Mouse (Mus musculus) stomach, postnatal 0 days (tissue): ENCODE results near the gene Pank3. TPM values are rescaled to one million over a fixed set of nuclear protein-coding genes. Genes with fewer than 3 reads are reported as not detected.

Experiments used
- ATAC-seq: fragments of 200-750 bp; cut with Nextera tagmentation; 2 replicates; pipeline ENCODE4 v1.8.0; 2017; ENCODE audit not compliant: low FRiP score, low TSS enrichment
- DNase-seq: peaks from one replicate; pipeline ENCODE4 v3.0.0-alpha.2; 2016; ENCODE audit warnings: low spot score
- H3K27ac ChIP-seq: fragments of 300-500 bp; sonication (generic); replicated peaks from 2 replicates; pipeline ENCODE4 v1.5.1; 2014; ENCODE audit warnings: mild to moderate bottlenecking, control low read depth
- H3K27me3 ChIP-seq: fragments of 300-500 bp; sonication (generic); 2 replicates; pipeline ENCODE4 v1.6.1; 2014; ENCODE audit warnings: low read length; ENCODE audit not compliant: control insufficient read depth, insufficient read depth
- H3K36me3 ChIP-seq: fragments of 300-500 bp; sonication (generic); 2 replicates; pipeline ENCODE4 v1.6.1; 2014; ENCODE audit warnings: low read length, mixed read lengths; ENCODE audit not compliant: control insufficient read depth, insufficient read depth
- H3K4me1 ChIP-seq: fragments of 300-500 bp; sonication (generic); replicated peaks from 2 replicates; pipeline ENCODE4 v1.6.1; 2014; ENCODE audit warnings: antibody characterized with exemption; ENCODE audit not compliant: control insufficient read depth, insufficient read depth
- H3K4me2 ChIP-seq: fragments of 300-500 bp; sonication (generic); replicated peaks from 2 replicates; pipeline ENCODE4 v1.6.1; 2014; ENCODE audit warnings: low read depth, mild to moderate bottlenecking, control low read depth, moderate library complexity
- H3K4me3 ChIP-seq: fragments of 300-500 bp; sonication (generic); 2 replicates; pipeline ENCODE4 v1.5.1; 2014; ENCODE audit warnings: low read depth, low read length, control low read depth
- H3K9ac ChIP-seq: fragments of 300-500 bp; sonication (generic); 2 replicates; pipeline ENCODE4 v1.6.1; 2014; ENCODE audit warnings: mild to moderate bottlenecking, low read length, control low read depth, mixed read lengths
- H3K9me3 ChIP-seq: fragments of 300-500 bp; sonication (generic); 2 replicates; pipeline ENCODE4 v1.6.1; 2016; ENCODE audit warnings: low read length; ENCODE audit not compliant: control insufficient read depth
- CTCF ChIP-seq: IDR thresholded peaks from 2 replicates; pipeline ENCODE4 v1.5.1; 2016; ENCODE audit warnings: antibody characterized with exemption, low read depth, mild to moderate bottlenecking, moderate library complexity
- EP300 ChIP-seq: optimal IDR thresholded peaks from 2 replicates; pipeline ENCODE3; 2016; ENCODE audit warnings: antibody characterized with exemption
- WGBS: fragments of 180-500 bp; shearing (Covaris S2); extraction: QIAGEN DNeasy Blood & Tissue Kit; methylation state at CpG from one replicate; pipeline ENCODE4 v1.1.7; 2014; 5-methylcytosine and 5-hydroxymethylcytosine counted together
- polyA plus RNA-seq: library from polyadenylated mRNA; unstranded; fragments of >200 nt; fragmentation: Nextera tagmentation; extraction: Ambion mirVana; gene quantifications from 2 replicates; pipeline ENCODE4 v1.2.1, GENCODE M21; 2015

Pank3 gene
- polyA plus RNA-seq: 8.7 and 10.4 TPM in 2 replicates

DNA sequence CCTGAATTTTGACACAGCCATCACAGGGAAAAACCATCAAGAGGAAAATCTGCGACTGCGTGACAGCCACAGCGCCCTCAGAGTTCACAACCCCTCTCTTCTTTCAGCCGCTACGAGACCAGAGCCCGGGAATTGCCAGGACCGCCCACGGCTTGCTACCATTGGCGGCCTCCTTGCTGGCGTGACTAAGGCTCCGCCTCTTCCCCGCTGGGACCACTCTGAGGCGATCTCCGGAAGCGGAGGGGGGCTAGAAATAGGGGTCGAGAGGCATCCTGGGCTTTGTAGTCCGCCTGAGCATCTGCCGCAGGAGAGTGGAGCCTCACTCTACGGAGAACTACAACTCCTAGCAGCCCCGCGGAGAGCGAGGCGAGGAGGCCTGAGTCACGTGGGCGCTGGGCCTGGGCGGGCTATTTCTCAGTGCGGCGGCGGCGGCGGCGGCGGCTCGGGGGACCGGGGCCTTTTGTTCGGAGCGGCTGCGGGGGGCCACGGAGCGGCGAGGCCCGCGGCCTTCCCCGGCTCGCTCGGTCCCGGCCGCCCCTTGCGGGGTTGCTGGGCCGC lies at the start of gene Pank3:
TSS of gene Pank3 (plus strand) at position 297 of the 558 bp plus-strand sequence.
- H3K4me2 ChIP-seq: peak within 1 kb of the TSS; percentile 62
- peak within 1 kb of the TSS; percentile 92 for H3K9ac ChIP-seq
- 1% methylated on average over 38 of the region's 50 CpGs for WGBS
- peak within 1 kb of the TSS; percentile 93 for H3K27ac ChIP-seq
- no peaks in the 10 kb centered on the region for H3K36me3 ChIP-seq
- peak within 1 kb of the TSS; percentile 89 for H3K4me3 ChIP-seq
- ATAC-seq (peak; percentile 100), DNase-seq (peak; percentile 97)
- no peaks in the 10 kb centered on the region for H3K4me1 ChIP-seq
- H3K9me3 ChIP-seq: no peaks in the 10 kb centered on the region
- H3K27me3 ChIP-seq: no peaks in the 10 kb centered on the region
- TF ChIP-seq CTCF (peak; percentile 31; the same call in 1 of the 2 replicates), EP300 (no peak)

DNA sequence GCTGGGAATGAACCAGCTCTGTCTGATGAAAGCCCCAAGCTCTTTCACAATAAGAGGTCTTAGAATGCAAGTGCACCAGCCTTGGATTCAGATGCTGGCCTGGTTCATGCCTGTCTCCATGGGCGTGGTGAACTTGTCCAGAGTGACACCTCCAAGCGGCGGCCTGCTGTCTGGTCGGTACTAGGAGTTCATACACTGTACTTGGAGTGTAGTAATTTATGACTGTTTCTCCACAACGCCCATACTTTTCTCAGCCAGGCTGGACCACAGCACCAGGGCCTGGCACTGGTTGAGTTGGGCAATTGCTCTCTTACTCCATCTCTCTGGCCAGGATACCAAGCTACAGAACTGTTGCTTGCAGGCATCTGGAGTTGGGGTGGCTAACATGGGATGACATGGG lies 45.4 kb upstream of the Pank3 start:
- Histone ChIP-seq H3K9me3 (no peaks in the 10 kb centered on the region), H3K27me3 (no peaks in the 10 kb centered on the region), H3K4me2 (no peak overlapping the region), H3K36me3 (no peaks in the 10 kb centered on the region), H3K4me3 (no peak overlapping the region), H3K4me1 (no peaks in the 10 kb centered on the region), H3K27ac (no peak overlapping the region), H3K9ac (no peak overlapping the region)
- ATAC-seq (no peak), DNase-seq (no peak)
- TF ChIP-seq EP300: no peak
- TF ChIP-seq CTCF: no peak
- 68% methylated on average over 5 of the region's 5 CpGs for WGBS

DNA sequence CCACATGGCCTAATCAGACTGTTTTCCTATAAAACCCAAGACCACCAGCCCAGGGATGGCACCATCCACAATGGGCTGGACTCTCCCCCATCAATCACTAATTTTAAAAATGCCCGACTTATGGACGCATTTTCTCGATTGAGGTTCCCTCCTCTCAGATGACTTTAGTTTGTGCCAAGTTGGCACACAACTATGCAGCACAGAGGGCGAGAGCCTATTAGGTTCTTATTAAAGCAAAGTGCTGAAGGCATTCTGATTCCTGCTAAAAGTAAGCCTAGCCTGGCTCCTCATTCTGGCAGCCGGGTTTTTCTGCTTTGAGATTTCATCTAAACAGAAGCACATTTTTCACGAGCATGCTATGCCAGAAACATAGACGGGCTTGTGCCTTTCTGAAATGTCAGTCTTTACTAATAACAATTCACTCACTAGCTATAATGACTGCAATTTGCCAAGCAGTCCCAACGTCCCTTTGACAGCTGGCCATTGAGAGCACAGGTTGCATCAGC lies 42.9 kb upstream of the Pank3 start:
- H3K27ac ChIP-seq: no peak overlapping the region
- no peaks in the 10 kb centered on the region for H3K36me3 ChIP-seq
- no peak overlapping the region for H3K9ac ChIP-seq
- no peaks in the 10 kb centered on the region for H3K27me3 ChIP-seq
- H3K4me1 ChIP-seq: no peaks in the 10 kb centered on the region
- no peak for DNase-seq
- no peak overlapping the region for H3K4me3 ChIP-seq
- H3K9me3 ChIP-seq: no peaks in the 10 kb centered on the region
- TF ChIP-seq EP300: no peak
- TF ChIP-seq CTCF: no peak
- ATAC-seq: no peak
- WGBS: 58% methylated on average over 8 of the region's 8 CpGs
- no peak overlapping the region for H3K4me2 ChIP-seq

DNA sequence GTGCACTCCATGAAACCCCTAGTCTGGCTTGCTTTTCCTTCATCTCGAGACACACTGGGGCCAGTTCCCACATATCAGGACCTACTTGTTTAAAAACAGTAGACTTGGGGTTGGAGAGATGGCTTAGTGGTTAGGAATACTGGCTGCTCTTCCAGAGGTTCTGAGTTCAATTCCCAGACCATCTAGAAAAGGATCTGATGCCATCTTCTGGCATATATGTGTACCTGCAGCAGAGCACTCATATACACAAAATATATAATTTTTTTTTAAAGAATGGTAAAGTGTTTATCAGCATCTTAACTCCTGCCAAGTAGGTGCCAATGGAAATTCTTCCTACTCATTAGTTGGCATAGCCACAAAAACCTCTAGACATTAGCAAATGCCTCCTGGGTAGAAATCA lies 41.1 kb upstream of the Pank3 start:
- 84% methylated on average over 1 of the region's 1 CpGs for WGBS
- Histone ChIP-seq H3K4me2 (no peak overlapping the region), H3K9me3 (no peaks in the 10 kb centered on the region), H3K4me3 (no peak overlapping the region), H3K36me3 (no peaks in the 10 kb centered on the region), H3K27ac (no peak overlapping the region), H3K9ac (no peak overlapping the region), H3K27me3 (no peaks in the 10 kb centered on the region), H3K4me1 (no peaks in the 10 kb centered on the region)
- 0 out of 2 replicates have a peak, but pooled peaks have one; percentile 10 for TF ChIP-seq CTCF
- TF ChIP-seq EP300: no peak
- DNase-seq: no peak
- no peak for ATAC-seq

GRCm38 (mm10) chr11:35729186-35729585 lies 40.1 kb upstream of the Pank3 start:
- H3K27me3 ChIP-seq: no peaks in the 10 kb centered on the region
- no peaks in the 10 kb centered on the region for H3K36me3 ChIP-seq
- no peak overlapping the region for H3K4me2 ChIP-seq
- WGBS: 38% methylated on average over 5 of the region's 5 CpGs
- H3K4me1 ChIP-seq: no peaks in the 10 kb centered on the region
- ATAC-seq (no peak), DNase-seq (no peak)
- TF ChIP-seq CTCF (no peak), EP300 (no peak)
- no peak overlapping the region for H3K9ac ChIP-seq
- no peak overlapping the region for H3K4me3 ChIP-seq
- no peaks in the 10 kb centered on the region for H3K9me3 ChIP-seq
- no peak overlapping the region for H3K27ac ChIP-seq

DNA sequence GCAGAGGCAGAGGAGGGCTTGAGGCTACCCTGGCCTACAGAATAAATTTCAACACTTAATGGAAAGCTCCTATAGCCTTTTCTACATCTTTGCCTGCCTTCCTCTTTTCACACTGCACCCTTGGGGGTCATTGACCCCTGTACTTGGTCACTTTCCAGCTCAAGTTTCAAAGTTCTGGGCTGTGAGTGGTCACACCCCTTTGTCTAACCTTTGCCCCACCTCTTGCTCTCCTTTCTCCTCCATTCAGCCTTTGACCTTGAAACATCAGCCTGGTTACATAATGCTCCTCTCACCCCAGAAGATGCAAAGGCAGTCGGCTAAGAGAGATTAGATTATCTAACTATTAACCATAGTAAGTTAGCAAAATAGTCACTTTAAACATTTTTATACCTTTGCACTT lies 36.9 kb upstream of the Pank3 start:
- Histone ChIP-seq H3K4me1 (no peaks in the 10 kb centered on the region), H3K4me3 (no peak overlapping the region), H3K27me3 (no peaks in the 10 kb centered on the region), H3K36me3 (no peaks in the 10 kb centered on the region), H3K27ac (no peak overlapping the region), H3K9ac (no peak overlapping the region), H3K4me2 (no peak overlapping the region), H3K9me3 (no peaks in the 10 kb centered on the region)
- WGBS: 36% methylated on average over 1 of the region's 1 CpGs
- ATAC-seq: no peak
- no peak for TF ChIP-seq CTCF
- DNase-seq: no peak
